Mouse (Mus musculus) ES-E14 (cell line): ENCODE measurements around the gene Gjd2. TPM values are rescaled to one million over a fixed set of nuclear protein-coding genes. Genes with fewer than 3 reads are reported as not detected.

Experiments used
- DNase-seq: peaks from one replicate; pipeline ENCODE4 v3.0.0-alpha.2; 2013; ENCODE audit warnings: low read depth, low spot score
- H3K27ac ChIP-seq: 2 replicates; pipeline ENCODE4 v1.5.1; 2012; ENCODE audit warnings: low read depth, mild to moderate bottlenecking, low read length, moderate library complexity, mixed read lengths; ENCODE audit not compliant: poor library complexity, insufficient read depth, severe bottlenecking
- H3K36me3 ChIP-seq: 2 replicates; pipeline ENCODE4 v1.6.1; 2012; ENCODE audit warnings: mild to moderate bottlenecking, low read length, moderate library complexity, mixed read lengths; ENCODE audit not compliant: control insufficient read depth, poor library complexity, insufficient read depth, severe bottlenecking
- H3K4me1 ChIP-seq, 2 experiments: fragments of 150-350 bp in 1 of 2; sonication (generic) in 1 of 2; 2 replicates each; pipeline ENCODE4 v1.6.1; 2012; ENCODE audit warnings: low read length in 2 of 2, mild to moderate bottlenecking in 1 of 2, mixed read lengths in 1 of 2; ENCODE audit not compliant: control insufficient read depth in 2 of 2, insufficient read depth in 2 of 2, poor library complexity in 1 of 2
- H3K4me3 ChIP-seq, 2 experiments: fragments of 150-350 bp in 1 of 2; sonication (generic) in 1 of 2; 2 replicates each; pipeline ENCODE4 v1.5.1; 2012; ENCODE audit warnings: low read length in 2 of 2, low read depth in 1 of 2, mild to moderate bottlenecking in 1 of 2, mixed read lengths in 1 of 2; ENCODE audit not compliant: insufficient read depth in 1 of 2, poor library complexity in 1 of 2, severe bottlenecking in 1 of 2
- H3K9ac ChIP-seq: 2 replicates; pipeline ENCODE4 v1.6.1; 2012; ENCODE audit warnings: low read depth, mild to moderate bottlenecking, low read length, mixed read lengths; ENCODE audit not compliant: poor library complexity, insufficient read depth, severe bottlenecking
- H3K9me3 ChIP-seq: fragments of 150-350 bp; sonication (generic); 2 replicates; pipeline ENCODE4 v1.6.1; 2012; ENCODE audit warnings: low read depth, mild to moderate bottlenecking, low read length; ENCODE audit not compliant: control insufficient read depth, insufficient read depth
- CHD2 ChIP-seq: IDR thresholded peaks from 2 replicates; pipeline ENCODE4 v1.6.1; 2014; ENCODE audit warnings: mild to moderate bottlenecking, low read depth, low read length, inconsistent platforms
- HCFC1 ChIP-seq: IDR thresholded peaks from 2 replicates; pipeline ENCODE4 v1.6.1; 2012; ENCODE audit warnings: low read length, inconsistent platforms, borderline replicate concordance; ENCODE audit not compliant: insufficient read depth
- MAFK ChIP-seq: IDR thresholded peaks from 2 replicates; pipeline ENCODE4 v1.6.1; 2014; ENCODE audit warnings: mild to moderate bottlenecking, low read depth, low read length, inconsistent platforms; ENCODE audit not compliant: insufficient read depth
- ZC3H11A ChIP-seq: IDR thresholded peaks from 2 replicates; pipeline ENCODE4 v1.6.1; 2012; ENCODE audit warnings: low read depth, mild to moderate bottlenecking, inconsistent platforms, low read length, borderline replicate concordance
- ZNF384 ChIP-seq: IDR thresholded peaks from 2 replicates; pipeline ENCODE4 v1.6.1; 2012; ENCODE audit warnings: low read depth, low read length, inconsistent platforms
- in situ Hi-C, 2 experiments: fragments of 600-800 bp; cut with MboI; formaldehyde crosslinking; loops; one replicate each; pipeline ENCODE4 v1.15.1; 2025; ENCODE audit warnings: low sequenced_read_pairs in 2 of 2, inconsistent platforms in 1 of 2; ENCODE audit not compliant: unreplicated experiment in 2 of 2
- total RNA-seq: library from RNA; depleted of rRNA; stranded (reverse); fragments of 300-350 nt; gene quantifications from 2 replicates; pipeline ENCODE4 v1.2.3, GENCODE M21; 2012; rRNA removed

Gene Gjd2
- total RNA-seq, 1 experiment = not detected

DNA sequence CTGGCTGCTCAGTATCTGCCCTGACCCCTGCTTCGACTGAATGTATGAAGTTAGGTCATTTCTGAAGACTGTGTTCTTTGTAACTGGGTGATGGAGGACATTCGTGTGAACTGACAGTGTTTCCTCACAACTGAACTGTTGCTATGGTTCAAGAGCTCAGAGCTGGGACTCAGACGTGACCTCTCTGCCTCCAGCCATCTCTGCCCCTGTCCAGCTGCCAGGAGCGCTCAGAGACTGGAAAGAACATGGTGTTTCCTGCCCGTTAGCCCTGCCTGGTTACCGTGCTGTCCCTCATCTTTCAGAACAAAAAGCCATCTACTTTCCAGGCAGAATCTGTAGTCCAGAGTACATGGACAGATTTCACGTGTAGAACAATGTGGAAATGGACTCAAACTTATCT, 39.5 kb downstream of the Gjd2 start:
- TF ChIP-seq MAFK (no peak), HCFC1 (no peak), ZC3H11A (no peak), CHD2 (no peak), ZNF384 (no peak)
- no peaks in the 10 kb centered on the region for H3K4me1 ChIP-seq
- H3K27ac ChIP-seq = no peak overlapping the region
- DNase-seq = no peak
- H3K9me3 ChIP-seq = no peaks in the 10 kb centered on the region
- H3K4me3 ChIP-seq = no peak overlapping the region
- in situ Hi-C loops = no loop called here
- H3K36me3 ChIP-seq = no peaks in the 10 kb centered on the region
- H3K9ac ChIP-seq = no peak overlapping the region

DNA sequence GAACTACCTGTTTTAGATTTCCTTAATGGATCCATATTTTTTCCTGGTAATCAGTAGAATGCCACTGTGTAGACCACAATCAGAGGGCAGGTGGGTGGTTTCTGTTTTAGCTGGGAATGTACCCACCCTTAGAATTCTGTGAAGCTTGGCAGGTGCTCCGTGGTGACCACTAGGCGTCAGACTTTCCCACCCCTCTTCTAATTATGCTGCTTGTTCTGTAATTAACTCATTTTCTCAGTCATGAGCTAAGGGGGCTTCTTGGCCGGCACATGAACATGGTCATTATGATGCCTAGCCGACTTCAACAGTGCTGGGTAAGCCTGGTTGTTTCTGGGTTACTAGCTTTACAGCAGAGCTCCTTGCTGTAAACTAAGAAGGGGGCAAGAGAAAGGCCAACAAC, 47.0 kb downstream of the Gjd2 start:
- Histone ChIP-seq H3K4me1 (no peaks in the 10 kb centered on the region), H3K4me3 (no peak overlapping the region), H3K9me3 (no peaks in the 10 kb centered on the region), H3K9ac (no peak overlapping the region), H3K27ac (no peak overlapping the region), H3K36me3 (no peaks in the 10 kb centered on the region)
- in situ Hi-C loops = no loop called here
- TF ChIP-seq CHD2 (no peak), MAFK (no peak), ZNF384 (no peak), ZC3H11A (no peak), HCFC1 (no peak)
- no peak for DNase-seq

Other genes with a start within 250 kb of the Gjd2 start
- gene Scg5, start 184.5 kb downstream of the Gjd2 start, total RNA-seq = 0.79 TPM in 1 of 2 replicates, not detected in the other
- 21.5 and 25.2 TPM in 2 replicates for gene Arhgap11a, start 165.0 kb downstream of the Gjd2 start, total RNA-seq
- 1.6 and 9.4 TPM in 2 replicates for gene Actc1, start 39.9 kb upstream of the Gjd2 start, total RNA-seq
- 80.2 and 93.4 TPM in 2 replicates for gene Aqr, start 173.4 kb upstream of the Gjd2 start, total RNA-seq
- gene Zfp770, start 187.8 kb upstream of the Gjd2 start, total RNA-seq = 9.0 and 11.5 TPM in 2 replicates